Mouse (Mus musculus) cerebellum, adult 2 months (tissue): Measurements from ENCODE around the gene Zfp358.

Experiments
- CTCF ChIP-seq: fragments of 200-500 bp; IDR thresholded peaks from 2 replicates; pipeline ENCODE4 v1.5.1; 2011; ENCODE audit warnings: low read depth, mild to moderate bottlenecking, control low read depth, low read length, moderate library complexity, borderline replicate concordance; ENCODE audit not compliant: insufficient read depth
- POLR2A ChIP-seq: fragments of 200-500 bp; IDR thresholded peaks from 2 replicates; pipeline ENCODE4 v1.6.1; 2011; ENCODE audit warnings: low read length, control low read depth, borderline replicate concordance; ENCODE audit not compliant: insufficient read depth

GRCm38 (mm10) chr8:3496428-3496748 lies 3.5 kb downstream of the Zfp358 start:
- TF ChIP-seq CTCF (no peak), POLR2A (no peak)
